Mouse (Mus musculus) layer of hippocampus, postnatal 10 days (tissue): ENCODE results near the gene Arhgdib. TPM values are rescaled to one million over a fixed set of nuclear protein-coding genes. Genes with fewer than 3 reads are reported as not detected.
"Not testable (repeated sequence)": the region's sequence is repeated elsewhere in the genome, so short reads cannot be mapped to it uniquely, and the experiment has no call there.

Source experiments
- DNase-seq, 2 experiments: peaks; one replicate each; pipeline ENCODE4 v3.0.0; 2021; ENCODE audit warnings: low spot score in 2 of 2
- total RNA-seq, 2 experiments: library from RNA; stranded (reverse); gene quantifications; 2 replicates each; pipeline ENCODE4 v1.2.3; 2021

Arhgdib gene
- total RNA-seq, 2 experiments from 2014 or later, result 17.4 to 18.4 TPM

DNA sequence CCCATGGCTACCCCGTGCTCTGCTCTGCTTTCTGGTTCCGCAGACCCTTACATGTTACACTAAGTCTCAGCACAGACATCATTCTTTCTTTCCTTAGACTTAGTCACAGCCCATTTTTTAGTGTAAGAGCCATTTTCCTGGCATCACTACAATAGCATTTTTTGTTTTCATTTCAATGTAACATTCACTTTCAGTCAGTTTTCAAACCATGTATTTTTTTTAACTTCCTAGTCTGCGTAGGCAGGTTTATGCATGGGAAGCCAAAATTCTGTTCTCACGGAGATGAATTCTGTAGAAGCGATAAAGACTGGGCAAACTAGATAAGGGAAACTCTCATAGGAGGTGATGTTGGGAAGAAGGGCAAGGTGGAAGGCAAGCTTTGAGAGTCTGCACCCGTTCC lies 52.1 kb downstream of the Arhgdib start:
- no peak for DNase-seq

DNA sequence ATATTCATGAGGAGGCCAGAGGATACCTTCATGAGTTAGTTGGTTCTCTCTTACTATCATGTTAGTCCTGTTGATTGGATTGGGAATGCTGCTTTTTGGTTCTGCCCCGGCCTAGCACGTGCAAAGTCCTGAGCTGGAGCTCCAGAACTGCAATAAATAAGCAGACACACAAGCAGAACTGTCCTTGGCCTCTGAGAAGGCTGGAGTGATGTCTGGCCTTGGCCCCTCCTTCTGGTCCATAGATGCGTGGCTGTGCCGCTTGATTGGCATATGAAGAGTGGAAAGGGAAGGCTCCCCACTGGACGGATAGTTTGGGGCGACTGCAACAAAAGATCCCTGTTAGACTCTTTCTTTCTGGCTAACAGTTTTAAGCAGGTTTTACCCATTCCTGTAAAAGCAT lies 52.6 kb downstream of the Arhgdib start:
- no peak for DNase-seq

DNA sequence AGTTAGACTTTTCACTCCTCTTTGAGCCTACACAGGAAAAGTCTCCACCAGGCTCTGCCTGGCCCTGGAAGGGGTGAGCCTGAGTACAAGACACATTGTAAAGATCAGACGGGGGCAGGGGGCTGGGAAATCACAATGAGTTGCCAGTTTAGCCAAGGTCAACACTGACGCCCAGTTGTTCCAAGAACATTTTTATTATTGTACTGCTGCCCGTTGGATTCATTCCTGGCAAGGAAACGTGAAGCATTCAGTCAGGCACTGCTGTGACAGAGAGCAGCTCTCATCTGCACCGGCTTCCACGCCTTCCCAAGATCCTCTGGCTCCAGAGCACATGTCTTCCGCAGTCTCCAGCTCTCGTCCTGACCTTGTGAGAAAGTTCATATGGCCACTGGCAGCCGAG lies 53.8 kb downstream of the Arhgdib start:
- no peak for DNase-seq

DNA sequence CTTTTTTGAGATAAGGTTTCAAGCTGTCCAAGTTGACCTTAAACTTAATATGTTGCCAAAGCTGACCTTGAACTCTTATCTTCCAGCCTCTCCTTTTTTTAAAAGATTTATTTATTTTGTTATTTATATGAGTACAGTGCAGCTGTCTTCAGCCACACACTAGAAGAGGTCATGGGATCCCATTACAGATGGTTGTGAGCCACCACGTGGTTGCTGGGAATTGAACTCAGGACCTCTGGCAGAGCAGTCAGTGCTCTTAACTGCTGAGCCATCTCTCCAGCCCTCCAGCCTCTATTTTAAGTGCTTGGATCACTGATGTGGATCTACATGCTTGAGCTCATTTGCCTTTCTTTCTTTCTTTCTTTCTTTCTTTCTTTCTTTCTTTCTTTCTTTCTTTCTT lies 56.9 kb downstream of the Arhgdib start:
- DNase-seq, result not testable (repeated sequence)

DNA sequence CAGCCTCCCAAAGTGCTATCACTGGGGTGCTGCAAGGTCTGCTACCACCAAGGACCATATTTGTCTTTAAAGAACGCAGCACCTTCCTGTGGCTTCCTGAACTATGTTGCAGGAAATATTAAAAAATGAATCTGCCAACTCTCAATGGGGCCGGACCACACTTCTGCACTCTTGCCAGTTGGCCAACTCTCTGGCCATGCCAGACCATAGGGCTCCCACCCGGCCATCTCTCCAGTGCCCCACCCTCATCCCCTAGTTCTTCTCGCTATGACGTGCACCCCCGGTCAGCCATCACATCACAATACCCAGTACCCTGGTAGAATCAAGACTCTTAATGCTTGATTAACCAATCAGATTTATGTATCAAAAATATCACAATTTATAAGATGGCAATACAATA lies 57.7 kb downstream of the Arhgdib start:
- DNase-seq, result no peak

DNA sequence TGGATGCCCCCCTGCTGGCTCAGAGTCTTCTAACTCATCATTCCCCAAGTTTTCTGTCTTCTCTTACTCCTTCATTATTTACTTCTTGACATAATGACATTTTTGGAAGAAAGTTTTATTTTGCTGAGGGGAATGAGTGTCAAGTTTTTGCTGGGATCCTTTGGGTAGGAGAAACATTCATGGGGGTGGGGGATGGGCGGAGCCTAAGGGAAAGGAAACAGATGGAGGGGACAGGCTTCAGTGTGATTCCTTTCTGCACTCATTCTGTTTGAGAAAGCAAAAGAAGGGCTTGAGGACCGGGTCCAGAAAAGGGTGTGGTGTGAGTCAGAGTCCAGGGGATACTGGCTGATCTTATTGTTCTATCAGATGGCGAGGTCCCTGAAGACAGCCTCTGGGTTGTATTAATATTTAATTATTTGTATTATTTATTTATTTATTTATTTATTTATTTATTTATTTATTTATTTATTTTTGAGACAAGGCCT lies 58.2 kb downstream of the Arhgdib start:
- DNase-seq, result no peak

DNA sequence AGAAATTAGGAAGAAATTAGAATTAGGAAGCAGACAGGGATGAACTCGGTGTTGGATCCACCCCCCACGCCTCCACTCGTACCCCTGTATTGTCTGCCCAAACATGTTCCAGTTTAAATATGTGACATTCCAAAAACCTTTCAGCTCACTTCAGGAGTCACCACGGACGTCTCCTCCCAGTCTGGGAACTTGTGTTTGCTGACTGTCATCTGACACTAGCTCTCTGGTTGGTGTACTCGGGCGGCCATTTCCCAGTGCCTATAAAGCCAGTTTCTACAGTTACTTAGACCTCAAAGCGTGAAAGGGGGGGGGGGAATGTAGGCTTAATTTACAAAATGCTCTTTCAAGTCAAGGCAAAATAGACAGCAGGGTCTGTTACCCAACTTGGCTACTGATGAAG lies 60.0 kb downstream of the Arhgdib start:
- no peak for DNase-seq

DNA sequence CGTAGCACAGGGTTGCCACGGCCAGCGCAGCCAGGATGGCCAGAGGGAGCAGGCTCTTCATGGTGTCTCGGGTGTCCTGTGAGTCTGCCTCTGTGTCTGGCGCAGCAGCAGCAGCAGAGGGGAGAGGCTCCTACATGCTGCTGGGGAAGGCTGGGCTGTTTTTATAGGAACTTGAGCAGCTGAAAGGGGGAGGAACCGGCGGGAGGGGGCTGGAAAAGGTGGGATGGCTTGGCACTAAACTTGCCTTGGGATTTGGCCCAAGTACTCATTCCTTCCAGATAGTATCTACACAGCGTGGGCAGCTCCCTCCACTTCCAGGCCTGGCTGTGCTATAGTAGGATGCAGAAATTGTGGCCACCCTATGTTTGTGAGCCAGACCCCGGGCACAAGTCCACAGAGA lies 66.0 kb downstream of the Arhgdib start, which contains the start of gene Mgp:
Mgp (minus strand) TSS at position 154 of the 400 bp plus-strand sequence.
- no peak for DNase-seq

DNA sequence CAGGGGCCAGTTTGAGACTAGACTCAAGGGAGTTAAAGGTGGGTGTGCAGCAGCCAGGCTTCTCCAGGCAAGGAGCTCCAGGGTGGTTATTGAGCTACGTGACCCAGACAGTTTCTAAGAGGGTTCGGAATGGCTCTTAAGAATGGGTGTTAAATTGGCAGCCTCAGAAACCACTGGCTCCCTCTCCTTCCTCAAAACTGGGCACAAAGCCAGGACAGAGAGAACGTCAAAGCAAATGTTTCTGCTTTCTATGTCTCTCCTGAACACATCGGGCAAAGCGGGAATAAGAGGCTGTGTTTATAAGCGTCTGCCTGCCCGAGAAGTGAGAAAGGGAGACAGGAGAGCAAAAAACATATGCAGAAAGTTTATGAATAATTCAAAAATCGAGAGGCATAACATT lies 67.1 kb downstream of the Arhgdib start:
- no peak for DNase-seq

Other genes starting within 250 kb of the Arhgdib start
- gene Gucy2c, start 160.1 kb downstream of the Arhgdib start, total RNA-seq, result under 1 TPM; 0.34 to 0.38 TPM
- gene Hist4h4, start 137.5 kb downstream of the Arhgdib start, total RNA-seq, result 10 to 100 TPM; 10.9 to 14.3 TPM
- 10 to 100 TPM; 54.6 to 70.6 TPM for gene H2afj, start 133.7 kb downstream of the Arhgdib start, total RNA-seq
- gene BC049715, start 114.3 kb downstream of the Arhgdib start, total RNA-seq, result 1 to 10 TPM; 3.1 to 4.9 TPM
- 100 to 1,000 TPM; 109 to 110 TPM for gene Wbp11, start 113.7 kb downstream of the Arhgdib start, total RNA-seq
- 1 to 10 TPM; 2.7 to 3.5 TPM for gene Smco3, start 106.4 kb downstream of the Arhgdib start, total RNA-seq
- gene Art4, start 84.2 kb downstream of the Arhgdib start, total RNA-seq, result under 1 TPM in 1 of 2 experiments, not detected in 1; 0.23 TPM
- gene Mgp, start 66.1 kb downstream of the Arhgdib start, total RNA-seq, result 10 to 100 TPM; 15.1 to 26.3 TPM
- under 1 TPM; 0.57 to 0.76 TPM for gene Erp27, start 19.7 kb downstream of the Arhgdib start, total RNA-seq
- gene Pde6h, start 18.1 kb downstream of the Arhgdib start, total RNA-seq, result 1 to 10 TPM in 1 of 2 experiments, under 1 TPM in 1; 0.71 to 1.3 TPM
- 10 to 100 TPM; 40.5 to 43.0 TPM for gene Rerg, start 228.6 kb upstream of the Arhgdib start, total RNA-seq